Mouse (Mus musculus) lung, embryonic 14.5 days (tissue): ENCODE results near the gene Zfp513. TPM values are rescaled to one million over a fixed set of nuclear protein-coding genes. Genes with fewer than 3 reads are reported as not detected.
A peak's percentile ranks its signal among the peaks of the same experiment; 100 is the strongest.

Experiments
- ATAC-seq: fragments of 200-750 bp; cut with Nextera tagmentation; 2 replicates; pipeline ENCODE4 v1.8.0; 2017; ENCODE audit warnings: mild to moderate bottlenecking, moderate TSS enrichment, moderate library complexity; ENCODE audit not compliant: insufficient read depth
- DNase-seq: peaks from one replicate; pipeline ENCODE4 v3.0.0-alpha.2; 2015
- H3K27ac ChIP-seq: fragments of 300-500 bp; sonication (generic); 2 replicates; pipeline ENCODE4 v1.5.1; 2014; ENCODE audit warnings: low read depth, mild to moderate bottlenecking, moderate library complexity
- H3K27me3 ChIP-seq: fragments of 300-500 bp; sonication (generic); 2 replicates; pipeline ENCODE4 v1.6.1; 2014; ENCODE audit warnings: low read length, control low read depth; ENCODE audit not compliant: insufficient read depth
- H3K36me3 ChIP-seq: fragments of 300-500 bp; sonication (generic); 2 replicates; pipeline ENCODE4 v1.6.1; 2014; ENCODE audit warnings: control low read depth; ENCODE audit not compliant: insufficient read depth
- H3K4me1 ChIP-seq: fragments of 300-500 bp; sonication (generic); 2 replicates; pipeline ENCODE4 v1.6.1; 2014; ENCODE audit warnings: antibody characterized with exemption, control low read depth; ENCODE audit not compliant: insufficient read depth
- H3K4me2 ChIP-seq: fragments of 300-500 bp; sonication (generic); 2 replicates; pipeline ENCODE4 v1.6.1; 2014; ENCODE audit warnings: mild to moderate bottlenecking
- H3K4me3 ChIP-seq: fragments of 300-500 bp; sonication (generic); 2 replicates; pipeline ENCODE4 v1.5.1; 2014; ENCODE audit warnings: low read depth, low read length
- H3K9ac ChIP-seq: fragments of 300-500 bp; sonication (generic); 2 replicates; pipeline ENCODE4 v1.6.1; 2014
- H3K9me3 ChIP-seq: fragments of 300-500 bp; sonication (generic); 2 replicates; pipeline ENCODE4 v1.6.1; 2016; ENCODE audit warnings: low read depth, low read length, control low read depth
- CTCF ChIP-seq: IDR thresholded peaks from 2 replicates; pipeline ENCODE4 v1.5.1; 2016; ENCODE audit warnings: antibody characterized with exemption, low read depth
- whole genome bisulfite sequencing: fragments of 180-500 bp; shearing (Covaris S2); extraction: QIAGEN DNeasy Blood & Tissue Kit; methylation state at CpG from one replicate; pipeline ENCODE4 v1.1.7; 2014; 5-methylcytosine and 5-hydroxymethylcytosine counted together
- polyA plus RNA-seq: library from polyadenylated mRNA; unstranded; fragments of >200 nt; fragmentation: Nextera tagmentation; extraction: Ambion mirVana; gene quantifications from 2 replicates; pipeline ENCODE4 v1.2.1, GENCODE M21; 2014

Zfp513 gene
- polyA plus RNA-seq, 1 experiment from 2014 or later, result 7.1 TPM

GRCm38 (mm10) chr5:31200327-31200768 is 1.8 kb downstream of the Zfp513 start:
- H3K4me3 ChIP-seq, result peak overlapping the region; percentile 83; the same call in 1 of the 2 replicates
- no peak for DNase-seq
- TF ChIP-seq CTCF, result no peak
- H3K27me3 ChIP-seq, result no peaks in the 10 kb centered on the region
- no peak overlapping the region for H3K27ac ChIP-seq
- H3K36me3 ChIP-seq, result peaks cover 84% of the 10 kb centered on the region
- H3K9me3 ChIP-seq, result peaks cover 6% of the 10 kb centered on the region; the same call in 1 of the 2 replicates
- no peak for ATAC-seq
- WGBS, result 86% methylated on average over 27 of the region's 27 CpGs
- H3K9ac ChIP-seq, result peak overlapping the region; percentile 83; the same call in 1 of the 2 replicates
- H3K4me1 ChIP-seq, result peaks cover 4% of the 10 kb centered on the region; the same call in 1 of the 2 replicates
- H3K4me2 ChIP-seq, result peak overlapping the region; percentile 90; the same call in 1 of the 2 replicates

GRCm38 (mm10) chr5:31199893-31200292 is 2.2 kb downstream of the Zfp513 start:
- H3K36me3 ChIP-seq, result peaks cover 84% of the 10 kb centered on the region
- TF ChIP-seq CTCF, result peak; percentile 17; the same call in 1 of the 2 replicates
- 81% methylated on average over 9 of the region's 9 CpGs for WGBS

GRCm38 (mm10) chr5:31199321-31199892 is 2.7 kb downstream of the Zfp513 start:
- H3K27ac ChIP-seq, result no peak overlapping the region

More at GRCm38 (mm10) chr5:31199893-31200292, 2.2 kb downstream of the Zfp513 start:
- DNase-seq (peak; percentile 7), ATAC-seq (no peak)
- Histone ChIP-seq H3K9me3 (peaks cover 6% of the 10 kb centered on the region; the same call in 1 of the 2 replicates), H3K4me1 (peaks cover 4% of the 10 kb centered on the region; the same call in 1 of the 2 replicates), H3K4me3 (no peak overlapping the region; the same call in 1 of the 2 replicates), H3K9ac (no peak overlapping the region), H3K27me3 (no peaks in the 10 kb centered on the region), H3K27ac (no peak overlapping the region), H3K4me2 (no peak overlapping the region)

DNA sequence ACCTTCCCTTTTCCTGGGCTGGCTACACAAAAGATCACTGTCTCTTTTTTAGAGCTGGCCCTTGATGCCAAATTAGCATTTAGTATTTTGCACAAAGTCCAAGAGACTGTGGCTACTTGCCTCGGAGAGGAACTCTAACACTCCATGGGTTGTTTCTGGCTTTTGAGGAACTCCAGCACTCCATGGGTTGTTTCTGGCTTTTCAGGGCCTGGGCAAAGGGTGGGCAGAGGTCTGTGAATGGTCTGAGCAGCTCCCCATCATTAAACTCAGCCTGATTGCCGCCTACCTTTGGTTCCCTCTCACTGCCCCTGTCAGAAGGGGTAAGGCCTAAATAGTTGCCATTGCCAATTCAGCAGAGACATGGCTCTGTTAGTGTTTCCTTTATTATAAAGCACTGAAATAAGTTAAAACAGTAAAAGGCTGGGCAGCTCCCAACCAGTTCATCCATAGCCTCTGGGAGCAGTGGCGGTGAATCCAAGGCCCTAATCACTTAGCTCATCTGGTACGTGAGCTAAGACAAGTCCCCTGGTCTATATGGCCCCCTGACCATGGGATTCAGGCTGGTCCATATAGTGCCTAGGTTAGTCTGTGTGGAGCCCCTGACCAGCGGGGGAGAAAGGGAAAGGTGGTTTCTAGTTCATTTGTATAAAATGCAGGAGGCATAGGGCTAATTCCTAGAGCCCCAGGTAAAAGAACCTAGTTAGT is 3.3 kb downstream of the Zfp513 start:
- TF ChIP-seq CTCF, result no peak
- Histone ChIP-seq H3K9me3 (peaks cover 6% of the 10 kb centered on the region; the same call in 1 of the 2 replicates), H3K4me1 (peaks cover 7% of the 10 kb centered on the region; the same call in 1 of the 2 replicates), H3K27ac (no peak overlapping the region), H3K4me3 (no peak overlapping the region), H3K36me3 (peaks cover 81% of the 10 kb centered on the region), H3K27me3 (no peaks in the 10 kb centered on the region), H3K4me2 (no peak overlapping the region), H3K9ac (no peak overlapping the region)
- no peak for DNase-seq
- no peak for ATAC-seq
- 85% methylated on average over 5 of the region's 5 CpGs for WGBS

More at GRCm38 (mm10) chr5:31199321-31199892, 2.7 kb downstream of the Zfp513 start:
- DNase-seq, result no peak
- Histone ChIP-seq H3K27me3 (no peaks in the 10 kb centered on the region), H3K9me3 (peaks cover 6% of the 10 kb centered on the region; the same call in 1 of the 2 replicates), H3K4me1 (peaks cover 4% of the 10 kb centered on the region; the same call in 1 of the 2 replicates), H3K4me2 (no peak overlapping the region), H3K36me3 (peaks cover 84% of the 10 kb centered on the region), H3K4me3 (no peak overlapping the region), H3K9ac (no peak overlapping the region)
- ATAC-seq, result no peak
- no peak for TF ChIP-seq CTCF
- WGBS, result 88% methylated on average over 19 of the region's 19 CpGs

DNA sequence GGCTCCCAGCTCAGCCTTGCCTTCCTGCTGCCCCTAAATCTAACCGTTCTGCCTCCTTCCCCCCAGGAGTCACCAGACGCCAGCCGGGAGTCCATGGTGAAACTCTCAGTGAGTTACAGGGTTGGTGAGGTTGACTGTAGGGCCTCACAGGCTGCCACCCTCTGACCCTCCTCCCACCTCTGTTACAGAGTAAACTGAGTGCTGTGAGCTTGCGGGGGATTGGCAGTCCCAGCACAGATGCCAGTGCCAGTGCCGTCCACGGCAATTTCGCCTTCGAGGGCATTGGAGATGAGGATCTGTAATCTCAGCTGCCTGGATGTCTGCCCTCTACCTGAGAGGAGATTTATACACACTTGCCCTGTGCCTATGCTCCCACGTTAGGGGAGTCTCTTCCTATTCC is 3.9 kb downstream of the Zfp513 start:
- ATAC-seq, result no peak
- WGBS, result 76% methylated on average over 9 of the region's 9 CpGs
- no peak for TF ChIP-seq CTCF

DNA sequence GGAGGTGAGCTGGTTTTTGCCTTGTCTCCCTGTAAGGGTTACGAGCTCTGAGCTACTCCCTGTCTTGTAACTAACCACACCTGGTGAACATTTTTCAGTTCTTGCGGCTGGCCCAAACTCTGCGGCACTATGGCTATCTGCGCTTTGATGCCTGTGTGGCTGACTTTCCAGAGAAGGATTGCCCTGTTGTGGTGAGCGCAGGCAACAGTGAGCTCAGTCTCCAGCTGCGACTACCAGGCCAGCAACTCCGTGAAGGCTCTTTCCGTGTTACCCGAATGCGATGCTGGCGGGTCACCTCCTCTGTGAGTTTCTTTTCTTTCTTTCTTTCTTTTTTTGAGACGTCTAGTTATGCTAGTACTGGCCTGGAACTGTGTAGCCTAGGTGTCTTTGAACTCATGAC is 5.0 kb downstream of the Zfp513 start:
- ATAC-seq (no peak), DNase-seq (no peak)
- TF ChIP-seq CTCF, result no peak
- Histone ChIP-seq H3K9ac (no peak overlapping the region), H3K27me3 (no peaks in the 10 kb centered on the region), H3K4me3 (no peak overlapping the region), H3K4me1 (peaks cover 5% of the 10 kb centered on the region; the same call in 1 of the 2 replicates), H3K9me3 (peaks cover 6% of the 10 kb centered on the region; the same call in 1 of the 2 replicates), H3K4me2 (no peak overlapping the region), H3K27ac (no peak overlapping the region), H3K36me3 (peaks cover 69% of the 10 kb centered on the region)
- 90% methylated on average over 12 of the region's 12 CpGs for WGBS

More for the DNA sequence above, 3.9 kb downstream of the Zfp513 start:
- no peak for DNase-seq
- Histone ChIP-seq H3K27ac (no peak overlapping the region), H3K36me3 (peaks cover 75% of the 10 kb centered on the region), H3K4me3 (no peak overlapping the region), H3K4me2 (no peak overlapping the region), H3K27me3 (no peaks in the 10 kb centered on the region), H3K4me1 (peaks cover 7% of the 10 kb centered on the region; the same call in 1 of the 2 replicates), H3K9ac (no peak overlapping the region), H3K9me3 (peaks cover 6% of the 10 kb centered on the region; the same call in 1 of the 2 replicates)

DNA sequence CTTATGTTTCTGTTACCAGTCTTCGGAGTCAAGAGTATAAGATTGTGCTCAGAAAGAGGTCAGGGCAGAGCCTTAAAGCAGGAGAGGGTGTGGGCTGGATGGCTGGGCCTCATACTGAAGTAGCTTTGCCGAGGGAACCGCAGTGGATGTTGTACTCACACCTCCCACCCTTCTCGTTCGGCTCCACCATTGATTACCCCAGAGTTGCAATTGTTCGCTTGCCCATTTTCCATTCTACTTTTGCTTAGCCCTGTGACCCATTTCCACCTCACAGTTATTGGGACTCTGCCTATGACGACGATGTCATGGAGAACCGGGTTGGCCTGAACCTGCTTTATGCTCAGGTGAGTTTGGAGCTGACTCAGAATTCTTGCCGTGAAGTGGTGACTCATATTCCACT is 5.9 kb downstream of the Zfp513 start:
- H3K4me1 ChIP-seq, result peaks cover 8% of the 10 kb centered on the region; the same call in 1 of the 2 replicates
- WGBS, result 90% methylated on average over 10 of the region's 10 CpGs

More for the DNA sequence above, 5.9 kb downstream of the Zfp513 start:
- Histone ChIP-seq H3K4me2 (no peak overlapping the region), H3K9me3 (peaks cover 6% of the 10 kb centered on the region; the same call in 1 of the 2 replicates), H3K27me3 (no peaks in the 10 kb centered on the region), H3K27ac (no peak overlapping the region), H3K4me3 (no peak overlapping the region), H3K36me3 (peaks cover 69% of the 10 kb centered on the region), H3K9ac (no peak overlapping the region)
- DNase-seq (no peak), ATAC-seq (no peak)
- no peak for TF ChIP-seq CTCF
